Mouse (Mus musculus) thymus, adult 18-20 months (tissue): ENCODE measurements around the gene Rln3.
"Not testable (repeated sequence)": the region's sequence is repeated elsewhere in the genome, so short reads cannot be mapped to it uniquely, and the experiment has no call there.

Experiments
- DNase-seq, 2 experiments: peaks; one replicate each; pipeline ENCODE4 v3.0.0; 2022; ENCODE audit warnings: mixed read lengths in 2 of 2

The Rln3 gene

GRCm38 (mm10) chr8:84012499-84013165 is 32.2 kb downstream of the Rln3 start:
- DNase-seq: no peak

- DNase-seq: no peak
Measured at GRCm38 (mm10) chr8:84011705-84012498, 32.9 kb downstream of the Rln3 start, which contains the start of gene 2210011C24Rik. Gene 2210011C24Rik (minus strand): TSS chr8:84012171.

- DNase-seq: peak in 1 of 2 experiments; percentile 33
Measured at GRCm38 (mm10) chr8:84010625-84011611, 33.9 kb downstream of the Rln3 start.

DNA sequence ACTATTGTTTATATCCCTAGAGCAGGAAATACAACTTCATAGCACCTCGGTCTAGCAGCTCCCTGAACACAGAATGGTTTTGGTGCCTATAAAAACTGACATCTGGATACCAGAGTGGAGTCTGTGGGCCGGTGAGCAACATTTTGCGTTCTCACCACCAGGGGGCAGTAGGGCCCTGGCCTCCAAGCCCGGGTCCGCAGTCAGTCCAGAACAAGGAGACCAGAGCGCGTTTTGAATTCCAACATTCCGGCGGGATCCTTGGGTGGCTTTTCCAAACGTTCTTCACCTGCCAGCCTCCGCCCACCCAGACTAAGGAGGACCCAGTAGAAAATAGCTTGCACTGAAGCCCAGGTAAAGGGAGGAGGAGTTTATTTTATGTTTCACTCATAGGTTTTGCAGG is 34.9 kb downstream of the Rln3 start:
- DNase-seq: peak; percentile 51 to 62

- DNase-seq: no peak
Measured at GRCm38 (mm10) chr8:84008362-84008761, 36.4 kb downstream of the Rln3 start.

- not testable (repeated sequence) for DNase-seq
Measured at GRCm38 (mm10) chr8:84005502-84005901, 39.3 kb downstream of the Rln3 start.

- peak; percentile 93 to 94 for DNase-seq
Measured at GRCm38 (mm10) chr8:84004533-84005201, 40.1 kb downstream of the Rln3 start.

- no peak for DNase-seq
Measured at GRCm38 (mm10) chr8:84003612-84004246, 41.1 kb downstream of the Rln3 start.

DNA sequence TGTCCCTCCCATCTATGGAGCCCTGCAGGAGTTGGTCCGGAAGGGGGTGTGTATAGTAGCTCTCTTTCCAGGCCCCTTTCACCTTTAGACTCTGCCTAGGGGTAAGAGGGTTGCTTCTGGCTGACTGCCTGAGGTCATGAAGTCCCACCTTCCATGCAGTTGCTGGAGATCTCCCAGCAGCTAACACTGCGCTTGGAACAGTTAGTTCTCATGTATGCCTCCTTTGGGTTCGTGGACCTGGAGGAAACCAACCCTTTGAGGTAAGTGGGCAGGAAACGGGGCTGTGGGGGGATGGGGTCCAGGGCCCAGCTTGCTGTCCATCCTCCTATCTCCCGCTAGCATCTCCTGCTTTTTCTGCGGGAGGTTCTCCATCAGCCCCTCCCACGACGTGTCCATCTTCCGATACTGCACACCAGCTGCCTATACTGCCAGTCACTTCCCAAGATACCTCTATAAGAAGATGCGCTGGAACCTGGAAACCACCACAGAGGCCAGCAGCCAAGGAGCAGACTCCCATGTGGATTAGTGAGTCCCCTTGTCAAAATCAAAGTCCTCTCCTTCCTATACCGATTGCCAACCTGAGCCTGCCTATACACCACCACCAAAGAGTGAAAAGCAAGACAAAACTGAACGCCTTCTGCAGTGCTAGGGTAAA is 41.7 kb downstream of the Rln3 start:
- DNase-seq: no peak

- DNase-seq: no peak
Measured at GRCm38 (mm10) chr8:84001281-84002000, 43.4 kb downstream of the Rln3 start, which contains the start of gene 1700067K01Rik. Gene 1700067K01Rik (plus strand): TSS chr8:84001502.

GRCm38 (mm10) chr8:83999825-84000224 is 45.0 kb downstream of the Rln3 start:
- DNase-seq: no peak

GRCm38 (mm10) chr8:83999057-83999705 is 45.6 kb downstream of the Rln3 start:
- no peak for DNase-seq

DNA sequence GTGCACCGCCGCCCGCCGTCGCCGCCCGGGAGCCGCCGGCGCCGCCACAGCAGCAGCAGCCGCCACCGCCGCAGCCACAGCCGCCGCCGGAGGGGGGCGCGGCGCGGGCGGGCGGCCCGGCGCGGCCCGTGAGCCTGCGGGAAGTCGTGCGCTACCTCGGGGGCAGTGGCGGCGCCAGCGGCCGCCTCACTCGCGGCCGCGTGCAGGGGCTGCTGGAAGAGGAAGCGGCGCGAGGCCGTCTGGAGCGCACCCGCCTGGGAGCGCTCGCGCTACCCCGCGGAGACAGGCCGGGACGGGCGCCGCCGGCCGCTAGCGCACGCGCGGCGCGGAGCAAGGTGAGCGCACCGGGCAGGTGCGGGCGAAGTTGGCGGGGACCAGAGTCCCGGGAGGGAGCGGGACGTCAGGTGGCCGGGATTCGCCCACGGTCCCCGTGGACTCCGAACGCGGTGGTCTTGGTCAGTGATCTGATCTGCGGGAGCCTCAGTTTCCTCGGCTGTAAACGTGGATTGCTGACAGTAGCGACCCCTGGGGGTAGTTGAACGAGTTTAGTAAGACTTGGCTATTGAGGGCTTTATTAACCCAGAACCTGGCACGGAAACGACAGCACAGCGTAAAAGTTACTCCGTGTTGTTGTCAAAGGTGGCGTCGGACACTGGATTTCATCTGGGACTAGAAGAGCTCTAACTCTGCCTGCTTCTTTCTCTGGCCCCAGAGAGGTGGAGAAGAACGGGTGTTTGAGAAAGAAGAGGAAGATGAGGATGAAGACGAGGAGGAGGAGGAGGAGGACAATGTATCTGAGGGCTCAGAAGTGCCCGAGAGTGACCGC is 46.4 kb downstream of the Rln3 start:
- DNase-seq: peak; percentile 37 to 63

DNA sequence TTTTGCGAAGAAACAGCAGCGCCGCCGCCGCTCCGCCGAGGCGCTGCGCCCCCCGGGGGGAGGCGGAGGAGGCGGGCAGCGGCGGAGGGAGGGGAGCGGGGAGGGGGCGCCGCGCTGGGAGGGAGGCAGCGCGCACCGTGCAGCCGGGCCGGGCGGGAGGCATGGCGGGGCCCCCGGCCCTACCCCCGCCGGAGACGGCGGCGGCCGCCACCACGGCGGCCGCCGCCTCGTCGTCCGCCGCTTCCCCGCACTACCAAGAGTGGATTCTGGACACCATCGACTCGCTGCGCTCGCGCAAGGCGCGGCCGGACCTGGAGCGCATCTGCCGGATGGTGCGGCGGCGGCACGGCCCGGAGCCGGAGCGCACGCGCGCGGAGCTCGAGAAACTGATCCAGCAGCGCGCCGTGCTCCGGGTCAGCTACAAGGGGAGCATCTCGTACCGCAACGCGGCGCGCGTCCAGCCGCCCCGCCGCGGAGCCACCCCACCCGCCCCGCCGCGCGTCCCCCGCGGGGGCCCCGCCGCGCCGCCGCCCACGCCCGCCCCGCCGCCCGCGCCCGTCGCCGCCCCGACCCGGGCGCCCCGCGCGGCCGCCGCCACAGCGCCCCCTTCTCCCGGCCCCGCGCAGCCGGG is 47.2 kb downstream of the Rln3 start, which contains the start of gene Samd1:
Samd1 (plus strand) TSS at position 162 of the 631 bp plus-strand sequence.
- DNase-seq: peak; percentile 37 to 40

- DNase-seq: peak; percentile 67 to 69
Measured at GRCm38 (mm10) chr8:83996567-83997505, 48.0 kb downstream of the Rln3 start.

- DNase-seq: no peak
Measured at GRCm38 (mm10) chr8:83995973-83996372, 48.8 kb downstream of the Rln3 start.

GRCm38 (mm10) chr8:83994030-83994429 is 50.8 kb downstream of the Rln3 start:
- no peak for DNase-seq
